Mouse (Mus musculus) heart, postnatal 0 days (tissue): ENCODE measurements around the gene Tas2r105.

Experiments
- CTCF ChIP-seq: IDR thresholded peaks from 2 replicates; pipeline ENCODE4 v1.5.1; 2016; ENCODE audit warnings: antibody characterized with exemption, control low read depth, low read depth
- EP300 ChIP-seq: IDR thresholded peaks from 2 replicates; pipeline ENCODE4 v1.6.1; 2016; ENCODE audit warnings: antibody characterized with exemption, low read depth

GRCm38 (mm10) chr6:131689963-131690362 is 2.7 kb upstream of the Tas2r105 start, which contains the start of gene Tas2r114:
- TF ChIP-seq EP300 (no peak), CTCF (no peak)
